Mouse (Mus musculus): ENCODE measurements at regions not wholly inside any gene's neighbourhood (a gene's known extent, or its start where the extent isn't known, plus 50 kb on each side); places are given as distances from the start of the nearest gene placed in this dataset.

DNA sequence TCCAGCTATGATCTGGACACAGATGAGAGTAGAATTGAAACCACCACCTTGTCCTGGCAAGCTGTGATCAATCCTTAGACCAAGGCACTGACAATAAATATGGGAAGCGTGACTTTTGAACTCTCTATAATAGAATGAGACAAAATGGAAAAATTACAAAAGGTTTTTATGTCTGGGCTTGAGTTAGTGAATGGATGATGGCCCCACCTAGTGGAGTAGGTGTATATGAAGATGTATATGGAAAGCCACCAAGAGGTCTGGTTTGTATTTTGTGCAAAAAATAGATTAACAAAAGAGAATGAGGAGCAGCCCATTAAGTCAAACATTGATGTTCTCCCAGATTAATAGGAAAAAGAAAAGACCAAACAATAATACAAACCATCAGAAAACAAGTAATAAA lies 172.5 kb downstream of the Tacr3 start:
- no peak for DNase-seq

DNA sequence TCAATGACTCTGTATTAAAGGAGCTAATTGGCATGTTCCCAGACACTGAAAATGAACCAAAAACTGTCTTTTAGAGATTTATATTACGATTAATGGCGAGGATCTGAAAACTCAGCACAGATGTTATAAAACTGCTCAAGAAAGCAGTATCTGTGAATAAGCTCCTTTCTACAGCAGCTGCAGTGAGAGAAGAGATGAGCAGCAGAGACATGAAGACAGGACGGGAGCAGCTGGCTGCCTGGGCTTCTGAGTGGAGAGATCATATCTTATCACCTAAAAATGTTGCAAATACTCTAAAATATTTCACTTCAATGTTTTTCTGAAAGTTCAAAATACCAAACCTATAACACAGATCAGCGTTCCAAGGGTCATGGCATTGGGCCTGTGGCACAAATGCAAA lies 187.0 kb downstream of the Tacr3 start:
- no peak for DNase-seq

DNA sequence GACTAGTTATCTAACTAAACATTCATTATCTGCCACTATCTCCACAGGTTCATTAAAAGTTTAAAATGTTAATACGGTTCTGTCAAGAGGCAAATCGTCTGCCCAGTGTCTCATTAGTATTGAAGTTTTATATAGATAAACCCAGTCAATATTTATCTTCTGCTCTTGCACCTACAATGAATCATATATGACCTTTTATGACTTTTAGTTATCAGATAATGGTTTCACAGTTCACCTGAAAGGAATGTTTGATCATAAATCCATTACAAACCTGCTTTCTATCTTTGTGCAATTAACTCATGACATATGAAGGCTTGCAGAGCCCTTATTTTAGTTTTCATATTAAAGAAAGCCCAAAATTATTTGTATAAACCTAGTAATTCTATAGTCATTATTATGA lies 188.0 kb upstream of the Cenpe start:
- DNase-seq, result no peak

DNA sequence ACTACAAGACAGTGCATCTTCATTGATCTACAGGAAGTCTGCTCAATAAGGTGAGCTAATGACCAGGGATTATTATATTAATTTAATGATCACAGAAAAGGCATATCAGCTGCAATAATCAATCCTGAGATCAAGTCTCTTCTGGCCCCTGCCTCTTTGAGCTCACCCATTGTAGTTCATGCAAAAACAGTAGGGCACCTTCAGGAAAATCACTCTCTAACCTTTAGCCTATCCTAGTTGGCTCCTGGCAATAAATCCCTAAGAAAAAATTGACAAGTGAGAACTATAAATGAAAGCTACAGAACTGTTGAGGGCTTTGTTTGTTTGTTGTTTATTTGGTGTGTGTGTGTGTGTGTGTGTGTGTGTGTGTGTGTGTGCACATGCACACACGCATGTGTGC lies 187.5 kb upstream of the Cenpe start:
- DNase-seq, result no peak

DNA sequence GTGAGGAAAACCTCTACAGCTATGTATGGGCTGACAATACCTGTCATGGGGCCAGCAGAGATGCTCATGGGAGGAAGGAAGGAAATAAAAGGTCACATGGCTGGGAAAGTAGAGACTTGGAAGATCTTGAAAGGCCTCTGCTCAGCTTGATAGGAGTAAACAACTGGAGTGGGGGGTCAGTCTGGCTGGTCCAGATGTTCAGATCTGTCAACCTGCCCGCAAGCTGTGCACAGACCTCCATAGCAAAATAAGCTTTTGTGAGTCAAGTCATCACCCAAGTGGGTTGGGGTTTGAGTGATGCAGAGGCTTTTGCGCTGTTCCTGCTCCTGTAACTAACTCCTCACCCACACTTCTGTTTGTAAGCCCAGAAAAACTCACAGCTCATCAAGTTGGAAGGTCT lies 179.9 kb upstream of the Cenpe start:
- DNase-seq, result no peak

DNA sequence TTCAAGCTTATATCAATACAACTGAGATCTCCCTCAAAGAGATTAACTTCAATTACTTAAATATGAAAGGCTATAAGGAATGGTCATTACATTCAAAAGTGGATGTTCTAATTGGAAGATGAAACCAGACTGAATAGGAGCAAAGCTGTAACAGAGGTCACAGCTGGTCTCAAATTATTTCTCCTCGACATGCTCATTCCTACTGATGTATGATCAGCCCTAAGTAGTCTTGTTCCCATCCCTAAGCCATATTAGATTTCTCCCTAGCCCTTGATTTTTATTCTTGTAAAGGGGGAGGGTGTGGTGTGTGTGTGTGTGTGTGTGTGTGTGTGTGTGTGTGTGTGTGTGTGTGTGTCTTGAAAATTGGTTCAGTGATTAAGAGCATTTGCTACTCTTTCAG lies 175.0 kb upstream of the Cenpe start:
- DNase-seq, result no peak

DNA sequence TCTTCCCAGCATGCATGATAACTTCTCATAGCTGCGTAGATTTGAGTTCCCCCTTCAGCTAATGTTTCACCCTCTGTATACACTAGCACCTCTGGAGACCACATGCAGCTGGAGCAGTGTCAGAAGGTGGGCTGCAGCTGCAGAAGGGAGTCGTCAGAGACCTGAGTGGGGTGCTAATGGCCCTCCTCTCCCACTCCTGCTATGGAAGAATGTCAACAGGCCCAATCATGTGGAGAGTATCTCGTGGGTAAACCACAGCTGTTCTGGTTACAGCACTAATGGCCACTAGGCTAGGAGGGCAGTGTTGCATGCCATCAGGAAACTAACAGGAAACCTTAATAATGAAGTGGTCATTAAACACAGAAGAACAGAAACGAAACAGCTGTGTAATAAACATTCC lies 170.1 kb upstream of the Cenpe start:
- no peak for DNase-seq

DNA sequence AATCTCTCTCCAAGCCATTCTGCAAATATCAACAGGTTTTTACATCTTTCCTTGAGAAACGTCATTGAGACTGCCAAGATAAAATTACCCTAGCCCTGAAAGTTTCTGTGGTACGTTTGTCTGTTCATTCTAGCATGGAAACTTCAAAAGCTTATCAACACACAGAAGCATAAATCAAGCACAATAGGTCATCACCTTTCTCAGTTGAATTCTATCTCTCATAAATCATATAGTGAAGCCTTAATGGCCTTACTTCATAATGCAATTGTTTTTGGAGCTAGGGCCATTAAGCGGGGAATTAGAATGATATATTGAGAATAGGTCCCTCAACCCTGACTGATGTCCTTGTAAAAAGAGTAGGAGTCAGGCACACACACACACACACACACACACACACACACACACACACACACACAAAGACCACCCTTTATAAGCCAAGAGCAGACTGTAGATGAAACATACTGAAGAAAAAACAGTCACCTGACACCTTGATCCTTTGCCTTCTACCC lies 166.5 kb upstream of the Cenpe start:
- DNase-seq, result no peak

DNA sequence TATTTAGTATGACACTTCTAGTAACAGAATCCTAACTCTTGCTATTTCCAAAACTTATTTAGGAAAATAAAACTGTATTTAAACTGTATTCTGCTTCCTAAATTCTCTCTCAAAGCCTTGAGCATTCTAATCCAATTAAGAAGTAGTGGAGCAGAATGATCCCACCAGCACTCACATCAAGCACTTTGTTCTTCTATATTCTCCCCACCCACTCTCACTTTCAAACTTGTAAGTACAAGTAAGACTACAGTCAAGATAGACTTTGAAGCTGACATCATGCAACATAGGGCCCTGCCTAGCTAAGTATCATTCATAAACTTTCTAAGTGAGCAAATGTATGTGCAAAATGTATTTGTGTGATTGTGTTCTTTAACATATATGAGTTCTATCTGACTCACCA lies 120.8 kb upstream of the Cenpe start:
- no peak for DNase-seq

DNA sequence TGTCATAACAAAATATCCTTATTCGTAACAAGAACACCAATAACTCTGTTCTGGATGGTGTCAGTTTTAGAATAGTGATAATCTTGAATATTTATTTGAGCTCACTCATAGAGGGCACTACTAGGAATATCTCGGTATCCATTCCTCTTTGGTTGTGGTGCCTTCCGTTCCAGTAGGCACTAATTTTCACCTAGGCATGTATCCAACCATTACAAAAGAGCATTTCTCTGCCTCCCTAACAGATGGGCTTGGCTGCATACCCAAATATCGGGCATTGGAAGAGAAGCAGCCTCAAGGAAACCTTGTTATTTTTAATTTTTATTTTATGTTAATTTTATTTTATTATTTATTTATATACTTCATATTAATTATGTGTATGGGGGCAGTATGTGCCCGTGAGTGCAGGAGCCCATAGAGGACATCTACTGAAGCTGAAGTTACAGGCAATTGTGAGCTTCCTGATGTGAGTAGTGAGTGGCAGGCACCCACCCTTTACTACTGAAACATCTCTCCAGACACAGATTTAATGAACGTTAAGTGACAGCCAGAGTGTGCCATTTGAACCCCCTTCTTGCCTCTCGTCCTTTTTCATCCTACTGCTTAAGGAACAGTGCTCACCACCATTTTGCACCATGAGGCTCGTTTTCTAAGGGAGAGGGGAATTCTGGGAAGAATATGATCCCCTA lies 111.3 kb upstream of the Cenpe start:
- peak in 1 of 2 experiments; percentile 44 for DNase-seq

Measured in layer of hippocampus, postnatal 36 days (tissue).